Mouse (Mus musculus): ENCODE measurements around the gene Erh. TPM values are rescaled to one million over a fixed set of nuclear protein-coding genes. Genes with fewer than 3 reads are reported as not detected.

Gene Erh
- total and polyA plus RNA-seq, 3 experiments, result 74.3 to 279 (median 121) TPM

- Histone ChIP-seq H3K27me3 (ENCODE audit: insufficient read depth, low read length) (no peaks in the 10 kb centered on the region), H3K9me3 (replicated peaks) (no peaks in the 10 kb centered on the region), H3K4me1 (ENCODE audit: insufficient read depth, low read depth, low read length) (peaks cover 65% of the 10 kb centered on the region), H3K4me3 (ENCODE audit: low read depth, low read length) (peak overlapping the region; percentile 86), H3K36me3 (replicated peaks) (peaks cover 64% of the 10 kb centered on the region)
- no peak for TF ChIP-seq GATA2 (IDR thresholded peaks at IDR 0.05; ENCODE audit: borderline replicate concordance, low read depth, low read length)
- no peak for TF ChIP-seq GATA1 (IDR thresholded peaks at IDR 0.05; ENCODE audit: borderline replicate concordance, low read length)
- TF ChIP-seq POLR2AphosphoS5 (IDR thresholded peaks at IDR 0.05; ENCODE audit: insufficient replicate concordance, low read depth, low read length), result no peak
- TF ChIP-seq TAL1 (conservative IDR thresholded peaks at IDR 0.05; ENCODE audit: low read depth, low read length), result no peak
- peak; percentile 98 for TF ChIP-seq CTCF (IDR thresholded peaks at IDR 0.05; ENCODE audit: low read depth, low read length)
- ATAC-seq (ENCODE audit: extremely low read depth, insufficient number of reproducible peaks, low FRiP score, poor library complexity, severe bottlenecking) (no peak), DNase-seq (ENCODE audit: low spot score) (peak; percentile 74)
Measured at GRCm38 (mm10) chr12:80642725-80643692, 1.1 kb downstream of the Erh start.

- no peaks in the 10 kb centered on the region for H3K27me3 ChIP-seq (ENCODE audit: insufficient read depth, low read length)
- peaks cover 83% of the 10 kb centered on the region for H3K36me3 ChIP-seq (replicated peaks)
- no peak for DNase-seq (ENCODE audit: low spot score)
- ATAC-seq (ENCODE audit: extremely low read depth, insufficient number of reproducible peaks, low FRiP score, poor library complexity, severe bottlenecking), result no peak
- peaks cover 3% of the 10 kb centered on the region; the same call in 1 of the 2 replicates for H3K4me1 ChIP-seq (ENCODE audit: insufficient read depth, low read depth, low read length)
- no peaks in the 10 kb centered on the region for H3K9me3 ChIP-seq (replicated peaks)
- H3K4me3 ChIP-seq (ENCODE audit: low read depth, low read length), result no peak overlapping the region
- TF ChIP-seq POLR2AphosphoS5 (IDR thresholded peaks at IDR 0.05; ENCODE audit: insufficient replicate concordance, low read depth, low read length), result no peak; the same call in 1 of the 2 replicates
- TF ChIP-seq TAL1 (conservative IDR thresholded peaks at IDR 0.05; ENCODE audit: low read depth, low read length), result no peak
- TF ChIP-seq GATA1 (IDR thresholded peaks at IDR 0.05; ENCODE audit: borderline replicate concordance, low read length), result no peak
- TF ChIP-seq CTCF (IDR thresholded peaks at IDR 0.05; ENCODE audit: low read depth, low read length), result no peak
- no peak for TF ChIP-seq GATA2 (IDR thresholded peaks at IDR 0.05; ENCODE audit: borderline replicate concordance, low read depth, low read length)
Measured at GRCm38 (mm10) chr12:80631790-80632189, 12.4 kb downstream of the Erh start.

GRCm38 (mm10) chr12:80620501-80620900 lies 23.6 kb downstream of the Erh start:
- H3K4me3 ChIP-seq (ENCODE audit: low read depth, low read length), result no peak overlapping the region
- no peaks in the 10 kb centered on the region for H3K4me1 ChIP-seq (ENCODE audit: insufficient read depth, low read depth, low read length)
- H3K36me3 ChIP-seq (replicated peaks), result no peaks in the 10 kb centered on the region
- no peak for TF ChIP-seq POLR2AphosphoS5 (IDR thresholded peaks at IDR 0.05; ENCODE audit: insufficient replicate concordance, low read depth, low read length)
- TF ChIP-seq CTCF (IDR thresholded peaks at IDR 0.05; ENCODE audit: low read depth, low read length), result no peak
- no peak for TF ChIP-seq TAL1 (conservative IDR thresholded peaks at IDR 0.05; ENCODE audit: low read depth, low read length)
- no peak for TF ChIP-seq GATA2 (IDR thresholded peaks at IDR 0.05; ENCODE audit: borderline replicate concordance, low read depth, low read length)
- no peak for TF ChIP-seq GATA1 (IDR thresholded peaks at IDR 0.05; ENCODE audit: borderline replicate concordance, low read length)
- ATAC-seq (ENCODE audit: extremely low read depth, insufficient number of reproducible peaks, low FRiP score, poor library complexity, severe bottlenecking) (no peak), DNase-seq (ENCODE audit: low spot score) (no peak)
- H3K27me3 ChIP-seq (ENCODE audit: insufficient read depth, low read length), result peaks cover 21% of the 10 kb centered on the region
- no peaks in the 10 kb centered on the region for H3K9me3 ChIP-seq (replicated peaks)

GRCm38 (mm10) chr12:80615371-80616257 lies 28.5 kb downstream of the Erh start:
- H3K4me1 ChIP-seq (ENCODE audit: insufficient read depth, low read depth, low read length), result no peaks in the 10 kb centered on the region
- no peak for TF ChIP-seq TAL1 (conservative IDR thresholded peaks at IDR 0.05; ENCODE audit: low read depth, low read length)
- TF ChIP-seq CTCF (IDR thresholded peaks at IDR 0.05; ENCODE audit: low read depth, low read length), result no peak
- TF ChIP-seq POLR2AphosphoS5 (IDR thresholded peaks at IDR 0.05; ENCODE audit: insufficient replicate concordance, low read depth, low read length), result no peak
- no peak for TF ChIP-seq GATA1 (IDR thresholded peaks at IDR 0.05; ENCODE audit: borderline replicate concordance, low read length)
- TF ChIP-seq GATA2 (IDR thresholded peaks at IDR 0.05; ENCODE audit: borderline replicate concordance, low read depth, low read length), result no peak
- DNase-seq (ENCODE audit: low spot score) (no peak), ATAC-seq (ENCODE audit: extremely low read depth, insufficient number of reproducible peaks, low FRiP score, poor library complexity, severe bottlenecking) (no peak)
- H3K27me3 ChIP-seq (ENCODE audit: insufficient read depth, low read length), result peaks cover 44% of the 10 kb centered on the region
- H3K9me3 ChIP-seq (replicated peaks), result no peaks in the 10 kb centered on the region
- no peaks in the 10 kb centered on the region for H3K36me3 ChIP-seq (replicated peaks)
- H3K4me3 ChIP-seq (ENCODE audit: low read depth, low read length), result no peak overlapping the region

GRCm38 (mm10) chr12:80612113-80612791 lies 31.9 kb downstream of the Erh start:
- DNase-seq (ENCODE audit: low spot score), result no peak

More at GRCm38 (mm10) chr12:80612113-80612791, 31.9 kb downstream of the Erh start:
- Histone ChIP-seq H3K27me3 (ENCODE audit: insufficient read depth, low read length) (peaks cover 39% of the 10 kb centered on the region), H3K36me3 (replicated peaks) (no peaks in the 10 kb centered on the region), H3K4me1 (ENCODE audit: insufficient read depth, low read depth, low read length) (no peaks in the 10 kb centered on the region), H3K9me3 (replicated peaks) (no peaks in the 10 kb centered on the region), H3K4me3 (ENCODE audit: low read depth, low read length) (no peak overlapping the region)
- no peak for ATAC-seq (ENCODE audit: extremely low read depth, insufficient number of reproducible peaks, low FRiP score, poor library complexity, severe bottlenecking)
- TF ChIP-seq CTCF (IDR thresholded peaks at IDR 0.05; ENCODE audit: low read depth, low read length) (no peak), GATA2 (IDR thresholded peaks at IDR 0.05; ENCODE audit: borderline replicate concordance, low read depth, low read length) (no peak), GATA1 (IDR thresholded peaks at IDR 0.05; ENCODE audit: borderline replicate concordance, low read length) (no peak), POLR2AphosphoS5 (IDR thresholded peaks at IDR 0.05; ENCODE audit: insufficient replicate concordance, low read depth, low read length) (no peak), TAL1 (conservative IDR thresholded peaks at IDR 0.05; ENCODE audit: low read depth, low read length) (no peak)
